Mouse (Mus musculus) cerebellum, adult 11 months (tissue): ENCODE results near the gene B430218F22Rik.
"Not testable (repeated sequence)": the region's sequence is repeated elsewhere in the genome, so short reads cannot be mapped to it uniquely, and the experiment has no call there.

Source experiments
- DNase-seq: peaks from one replicate; pipeline ENCODE4 v3.0.0; 2022

The B430218F22Rik gene

DNA sequence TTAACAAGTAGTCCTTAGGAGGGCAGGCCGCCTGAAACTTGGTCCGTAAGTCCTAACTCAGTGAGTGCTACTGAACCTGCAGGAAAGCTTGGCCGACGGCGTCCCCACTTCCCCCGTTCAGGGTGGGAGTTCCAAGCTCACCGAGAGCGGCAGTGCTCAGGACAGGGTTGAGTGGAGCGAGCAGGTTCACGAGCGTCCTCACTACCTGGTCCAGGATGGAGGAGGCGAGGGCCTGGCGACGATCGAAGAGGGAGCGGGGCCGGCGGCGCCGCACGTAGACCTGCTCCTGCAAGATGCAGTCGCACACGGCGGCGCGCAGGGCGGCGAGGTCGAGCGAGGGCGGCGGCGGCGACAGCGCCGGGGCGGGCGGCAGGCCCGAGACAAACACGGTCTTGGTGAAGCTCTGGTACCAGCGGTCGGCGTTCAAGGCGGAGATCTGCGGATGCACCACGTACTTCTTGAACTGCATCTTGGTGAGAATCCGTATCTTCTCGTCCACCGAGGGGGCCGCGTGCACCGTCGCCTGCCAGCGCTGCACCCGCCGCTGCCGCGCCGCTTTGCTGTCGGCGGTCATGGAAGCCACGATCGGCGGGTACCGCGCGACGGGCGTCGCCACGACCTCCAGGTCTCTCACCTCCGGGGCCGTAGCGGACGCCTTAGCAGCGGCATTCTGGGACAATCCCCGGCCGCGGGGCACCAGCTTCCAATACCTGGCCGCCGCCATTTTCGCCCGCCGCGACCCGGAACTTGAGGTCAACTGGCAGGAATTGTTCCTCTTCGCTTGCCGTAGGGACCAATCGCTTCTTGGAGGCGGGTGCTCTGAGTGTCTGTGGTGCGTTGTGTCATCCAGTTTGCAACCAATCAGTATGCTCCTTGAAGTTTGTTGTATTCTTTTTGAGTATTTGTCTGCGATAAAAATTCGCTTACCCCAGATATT, at the start of gene B430218F22Rik, which contains the start of gene Mrps30:
TSS of gene B430218F22Rik (plus strand) at position 120 of the 937 bp plus-strand sequence.
TSS of gene Mrps30 (minus strand) at position 742 of the 937 bp plus-strand sequence.
- peak; percentile 90 for DNase-seq

GRCm38 (mm10) chr13:118350257-118350656, 36.2 kb upstream of the B430218F22Rik start:
- no peak for DNase-seq

DNA sequence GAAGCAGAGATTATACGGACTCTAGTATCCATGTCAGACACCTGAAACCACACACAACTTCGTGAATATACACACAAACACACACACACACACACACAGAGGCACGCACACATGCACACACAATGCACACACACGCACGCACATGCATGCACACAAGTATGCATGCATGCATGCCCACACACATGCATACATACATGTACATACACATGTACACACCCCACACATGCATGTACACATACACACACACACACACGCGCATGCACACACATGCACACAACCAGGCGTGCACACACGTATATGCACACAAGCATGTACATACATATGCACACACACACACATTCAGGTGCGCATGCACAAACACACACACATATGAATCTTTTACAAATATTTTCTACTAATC, 35.6 kb upstream of the B430218F22Rik start:
- no peak for DNase-seq

GRCm38 (mm10) chr13:118363342-118363741, 23.1 kb upstream of the B430218F22Rik start:
- no peak for DNase-seq

DNA sequence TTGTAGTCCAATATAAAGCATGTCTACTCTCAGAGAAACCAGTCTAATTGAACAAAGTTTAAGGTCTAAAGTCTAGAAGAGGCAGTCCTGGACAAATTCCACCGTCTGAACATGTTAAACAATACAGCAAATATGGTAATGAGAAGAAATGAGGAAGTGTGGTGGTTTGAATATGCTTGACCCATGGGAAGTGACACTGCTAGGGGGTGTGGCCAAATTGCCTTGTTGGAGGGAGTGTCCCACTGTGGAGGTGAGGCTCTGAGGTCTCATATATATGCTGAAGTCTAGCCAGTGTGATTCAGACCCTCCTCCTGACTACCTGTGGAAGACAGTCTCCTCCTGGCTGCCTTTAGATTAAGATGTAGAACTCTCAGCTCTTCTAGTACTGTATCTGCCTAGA, 20.7 kb upstream of the B430218F22Rik start:
- DNase-seq: no peak

DNA sequence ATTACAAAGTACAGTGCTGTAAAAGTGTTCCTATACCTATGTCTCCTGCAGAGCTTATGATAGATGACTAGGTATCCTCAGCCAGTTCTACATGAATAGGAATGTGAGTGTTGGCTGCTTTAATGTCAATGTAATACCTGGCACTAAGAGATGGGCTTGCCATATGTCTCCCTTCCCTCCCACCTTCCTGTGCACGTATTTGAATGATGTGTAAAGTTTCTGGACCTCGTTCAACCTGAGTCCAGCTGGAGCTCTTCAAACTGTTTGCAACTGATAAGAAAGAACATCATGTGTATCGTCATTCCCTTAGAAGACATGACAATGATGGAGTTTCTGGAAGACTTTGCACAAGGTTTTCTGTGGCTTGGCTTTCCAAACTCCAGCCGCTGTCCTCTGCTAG, 13.6 kb upstream of the B430218F22Rik start:
- no peak for DNase-seq

DNA sequence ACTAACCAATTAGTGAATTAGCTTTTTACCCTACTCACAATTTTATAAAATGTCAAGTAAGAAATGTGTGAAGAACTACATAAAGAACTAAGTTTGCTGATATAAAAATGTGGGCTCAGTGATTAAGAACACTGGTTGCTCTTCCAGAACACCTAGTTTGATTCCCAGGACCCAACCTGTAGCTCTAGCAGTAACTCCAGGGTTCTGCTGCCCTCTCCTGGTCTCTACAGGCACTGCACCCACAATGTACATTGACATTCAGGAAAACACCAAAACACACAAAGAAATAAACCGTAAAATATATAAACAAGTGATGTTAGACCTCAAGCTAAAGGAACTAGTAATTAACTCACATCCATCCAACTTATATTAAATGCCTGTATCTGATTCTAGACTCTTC, 7.3 kb upstream of the B430218F22Rik start:
- DNase-seq: peak; percentile 22

DNA sequence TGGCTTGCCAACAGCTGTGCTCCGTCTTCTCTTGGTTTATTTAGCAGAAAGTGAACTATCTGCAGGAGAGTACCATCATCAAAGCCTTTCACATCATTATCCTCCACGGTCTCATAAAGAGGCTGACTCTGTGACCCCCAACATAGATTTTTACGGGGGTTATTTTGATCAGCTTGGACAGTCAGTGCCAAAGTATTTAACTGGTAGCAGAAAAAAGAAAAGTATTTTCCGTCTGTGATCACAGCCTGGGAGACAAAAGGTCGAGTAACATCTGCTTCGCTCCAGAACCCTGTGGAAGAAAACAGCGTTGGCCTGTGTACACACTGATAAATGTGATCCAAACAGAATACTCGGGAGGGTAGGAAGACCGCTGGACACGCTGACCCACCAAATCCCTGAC, 6.0 kb upstream of the B430218F22Rik start:
- no peak for DNase-seq

GRCm38 (mm10) chr13:118387448-118387801, 995 bp downstream of the B430218F22Rik start:
- DNase-seq: not testable (repeated sequence)

- no peak for DNase-seq
Observed at GRCm38 (mm10) chr13:118395803-118396202, 9.4 kb downstream of the B430218F22Rik start.

DNA sequence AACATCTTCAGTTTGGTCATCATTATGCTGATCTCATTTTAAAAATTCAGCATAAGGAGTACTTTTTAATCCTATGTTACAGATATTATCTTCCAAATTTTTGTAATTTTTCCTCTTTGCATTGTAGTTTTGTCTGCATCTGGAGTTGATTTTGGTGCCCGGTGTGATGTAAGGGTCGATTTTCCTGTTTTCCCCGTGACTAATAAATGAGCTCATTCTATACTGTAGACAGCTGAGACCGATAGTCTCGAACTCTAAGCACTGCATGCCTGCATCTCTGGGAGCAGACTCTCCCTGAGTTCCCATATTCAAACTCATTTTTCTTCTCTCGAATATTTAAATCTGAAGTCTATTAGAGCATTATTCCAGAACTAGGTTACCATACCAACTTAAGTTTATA, 13.9 kb downstream of the B430218F22Rik start:
- DNase-seq: no peak

GRCm38 (mm10) chr13:118403544-118403943, 17.1 kb downstream of the B430218F22Rik start:
- DNase-seq: no peak

DNA sequence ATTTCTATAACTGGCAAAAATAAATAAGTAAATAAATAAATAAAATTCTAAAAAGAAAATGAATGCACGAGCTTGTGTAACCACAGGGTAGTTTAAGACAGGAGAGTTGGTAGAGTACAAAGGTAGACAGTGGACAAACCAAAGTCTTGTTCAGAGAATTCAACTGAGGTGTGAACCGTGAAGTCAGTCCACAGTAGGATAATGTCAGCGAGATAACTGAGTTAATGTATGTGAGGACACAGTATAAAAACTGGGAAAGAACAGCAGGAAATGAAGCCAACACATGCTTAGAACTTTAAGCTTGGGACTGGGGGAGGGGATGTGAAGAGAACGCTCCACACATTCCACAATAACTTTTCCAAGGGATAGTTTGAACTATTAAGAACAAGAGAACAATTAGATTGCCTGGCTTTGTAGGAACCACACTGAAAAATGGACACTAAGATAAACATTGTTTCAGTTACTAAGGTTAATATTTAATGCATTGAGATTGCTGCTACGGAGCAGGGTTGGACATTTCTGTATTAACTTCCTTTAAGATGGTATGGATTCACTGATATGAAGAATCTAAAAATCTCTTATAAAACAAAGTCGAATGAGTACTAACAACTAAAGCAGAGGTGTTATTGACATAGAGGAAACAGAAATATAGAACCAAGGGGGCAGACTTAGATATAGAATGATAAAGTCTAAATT, 25.0 kb downstream of the B430218F22Rik start:
- DNase-seq: no peak

GRCm38 (mm10) chr13:118418163-118418562, 31.7 kb downstream of the B430218F22Rik start:
- DNase-seq: no peak

- DNase-seq: no peak
Observed at GRCm38 (mm10) chr13:118420408-118420807, 34.0 kb downstream of the B430218F22Rik start.

- no peak for DNase-seq
Observed at GRCm38 (mm10) chr13:118420847-118421246, 34.4 kb downstream of the B430218F22Rik start.
